Mouse (Mus musculus): ENCODE measurements at regions not wholly inside any gene's neighbourhood (a gene's known extent, or its start where the extent isn't known, plus 50 kb on each side); places are given as distances from the start of the nearest gene placed in this dataset.

DNA sequence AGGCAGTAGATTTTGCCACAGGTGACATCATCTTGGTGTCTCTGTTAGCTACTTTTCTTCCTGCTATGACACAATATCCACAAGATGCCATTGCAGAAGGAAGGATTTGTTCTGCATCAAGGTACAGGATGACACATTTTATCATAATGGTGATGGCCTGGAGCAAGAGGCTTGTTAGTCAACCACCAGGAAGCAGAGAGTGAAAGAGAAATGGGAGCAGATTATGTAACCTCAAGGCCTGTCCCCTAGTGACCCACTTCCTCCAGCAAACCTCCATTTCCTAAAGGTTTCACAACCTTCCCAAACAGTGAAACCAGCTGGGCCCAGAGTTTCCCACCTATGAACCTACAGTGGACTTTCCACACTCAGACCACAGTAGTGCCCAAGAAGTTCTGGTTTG, 640.3 kb downstream of the Zfp706 start:
- no peak overlapping the region for H3K4me3 ChIP-seq (ENCODE audit: low read depth, low read length)
- H3K9me3 ChIP-seq (ENCODE audit: low read length) = no peaks in the 10 kb centered on the region
- TF ChIP-seq CTCF (IDR thresholded peaks at IDR 0.05) = no peak
- H3K9ac ChIP-seq (replicated peaks; ENCODE audit: low read length, poor library complexity, severe bottlenecking) = no peak overlapping the region
- H3K4me2 ChIP-seq (ENCODE audit: low read depth, low read length, poor library complexity, severe bottlenecking) = no peak overlapping the region
- DNase-seq (ENCODE audit: low spot score) (no peak), ATAC-seq (ENCODE audit: low FRiP score) (no peak)
- no peaks in the 10 kb centered on the region for H3K4me1 ChIP-seq (ENCODE audit: insufficient read depth, low read length)
- no peak overlapping the region for H3K27ac ChIP-seq (ENCODE audit: low read depth, low read length)
- no peaks in the 10 kb centered on the region for H3K36me3 ChIP-seq (ENCODE audit: insufficient read depth, low read length)
- H3K27me3 ChIP-seq (ENCODE audit: insufficient read depth, low read length) = no peaks in the 10 kb centered on the region

DNA sequence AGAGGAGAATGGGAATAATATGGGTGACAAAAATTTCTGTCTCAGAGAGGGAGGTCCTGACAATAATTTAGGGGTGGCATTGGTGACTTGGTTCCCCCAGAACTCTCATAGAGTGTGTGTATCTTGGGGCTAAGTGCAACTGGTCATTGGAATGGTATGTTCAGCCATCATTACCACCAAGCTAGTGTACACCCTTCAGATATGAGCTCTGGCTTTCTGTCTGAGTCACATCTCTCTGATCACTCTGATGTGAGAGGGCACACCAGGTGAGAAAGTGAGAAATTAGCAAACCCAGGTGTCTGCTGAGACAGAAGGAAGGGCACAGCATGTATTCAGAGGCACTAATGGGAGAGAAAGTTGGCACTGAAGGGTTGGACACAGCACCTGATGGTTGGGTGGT, 642.8 kb downstream of the Zfp706 start:
- Histone ChIP-seq H3K4me2 (ENCODE audit: low read depth, low read length, poor library complexity, severe bottlenecking) (no peak overlapping the region), H3K36me3 (ENCODE audit: insufficient read depth, low read length) (no peaks in the 10 kb centered on the region), H3K27ac (ENCODE audit: low read depth, low read length) (no peak overlapping the region), H3K4me1 (ENCODE audit: insufficient read depth, low read length) (no peaks in the 10 kb centered on the region), H3K9ac (replicated peaks; ENCODE audit: low read length, poor library complexity, severe bottlenecking) (no peak overlapping the region), H3K27me3 (ENCODE audit: insufficient read depth, low read length) (no peaks in the 10 kb centered on the region), H3K4me3 (ENCODE audit: low read depth, low read length) (no peak overlapping the region), H3K9me3 (ENCODE audit: low read length) (no peaks in the 10 kb centered on the region)
- TF ChIP-seq CTCF (IDR thresholded peaks at IDR 0.05) = no peak
- no peak for DNase-seq (ENCODE audit: low spot score)
- ATAC-seq (ENCODE audit: low FRiP score) = no peak

DNA sequence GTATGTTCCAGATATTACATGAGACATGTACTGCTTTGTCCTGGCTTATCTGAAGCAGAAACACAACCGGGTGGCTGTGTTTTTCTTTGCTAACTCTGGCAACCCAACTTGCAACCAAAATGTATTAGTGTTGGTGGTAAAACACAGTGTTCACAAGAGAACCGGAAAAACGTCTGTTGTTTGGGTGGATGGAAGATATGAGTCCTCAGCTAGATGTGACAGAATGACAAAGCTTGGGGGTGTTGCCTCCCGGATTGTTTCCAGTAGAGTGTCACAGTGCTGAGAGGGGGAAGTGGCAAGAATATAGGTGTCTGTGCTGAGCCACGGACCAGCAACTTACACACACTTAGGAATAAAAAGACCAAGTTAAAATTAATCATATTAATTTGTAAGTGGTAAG, 643.5 kb downstream of the Zfp706 start:
- H3K36me3 ChIP-seq (ENCODE audit: insufficient read depth, low read length) = no peaks in the 10 kb centered on the region

DNA sequence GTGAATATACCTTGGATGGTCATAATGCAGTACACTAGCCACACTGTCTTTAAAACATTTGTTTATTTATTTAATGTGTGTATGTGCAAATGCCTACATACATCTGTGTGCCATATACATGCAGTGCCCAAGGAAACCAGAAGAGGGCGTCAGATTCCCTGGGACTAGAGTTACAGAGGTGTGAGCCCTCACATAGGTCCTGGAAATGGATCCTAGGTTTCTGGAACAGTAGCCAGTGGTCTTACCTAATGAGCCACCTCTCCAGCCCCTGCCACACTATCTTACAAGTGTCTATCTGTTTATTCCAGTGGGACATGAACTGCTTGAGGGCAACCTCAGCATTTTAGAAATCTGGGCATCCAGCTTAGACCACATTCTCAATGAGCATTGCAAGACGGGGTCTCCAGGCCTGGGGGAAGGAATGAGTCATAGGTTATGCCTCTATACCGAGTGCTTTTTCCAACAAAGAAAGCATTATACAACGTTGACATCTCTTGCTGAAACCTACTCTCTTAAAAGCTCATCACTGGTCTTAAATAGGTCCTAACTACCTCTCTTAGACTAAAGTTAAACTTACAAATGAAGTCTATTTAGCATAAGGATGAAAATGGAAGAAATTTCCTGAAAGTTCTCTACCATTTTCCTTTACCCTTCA, 644.5 kb downstream of the Zfp706 start:
- H3K9ac ChIP-seq (replicated peaks; ENCODE audit: low read length, poor library complexity, severe bottlenecking) = no peak overlapping the region
- ATAC-seq (ENCODE audit: low FRiP score) = no peak
- H3K4me3 ChIP-seq (ENCODE audit: low read depth, low read length) = no peak overlapping the region
- peak; percentile 13; the same call in 1 of the 2 replicates for TF ChIP-seq CTCF (IDR thresholded peaks at IDR 0.05)
- H3K4me2 ChIP-seq (ENCODE audit: low read depth, low read length, poor library complexity, severe bottlenecking) = no peak overlapping the region
- H3K4me1 ChIP-seq (ENCODE audit: insufficient read depth, low read length) = no peaks in the 10 kb centered on the region
- H3K36me3 ChIP-seq (ENCODE audit: insufficient read depth, low read length) = no peaks in the 10 kb centered on the region
- WGBS = 69% methylated on average over 4 of the region's 4 CpGs
- no peaks in the 10 kb centered on the region for H3K9me3 ChIP-seq (ENCODE audit: low read length)
- no peak overlapping the region for H3K27ac ChIP-seq (ENCODE audit: low read depth, low read length)
- H3K27me3 ChIP-seq (ENCODE audit: insufficient read depth, low read length) = no peaks in the 10 kb centered on the region
- DNase-seq (ENCODE audit: low spot score) = no peak

More for the DNA sequence above, 643.5 kb downstream of the Zfp706 start:
- Histone ChIP-seq H3K4me3 (ENCODE audit: low read depth, low read length) (no peak overlapping the region), H3K27ac (ENCODE audit: low read depth, low read length) (no peak overlapping the region), H3K4me1 (ENCODE audit: insufficient read depth, low read length) (no peaks in the 10 kb centered on the region), H3K4me2 (ENCODE audit: low read depth, low read length, poor library complexity, severe bottlenecking) (no peak overlapping the region), H3K27me3 (ENCODE audit: insufficient read depth, low read length) (no peaks in the 10 kb centered on the region), H3K9me3 (ENCODE audit: low read length) (no peaks in the 10 kb centered on the region), H3K9ac (replicated peaks; ENCODE audit: low read length, poor library complexity, severe bottlenecking) (no peak overlapping the region)
- DNase-seq (ENCODE audit: low spot score) = no peak
- ATAC-seq (ENCODE audit: low FRiP score) = no peak
- 83% methylated on average over 5 of the region's 5 CpGs for WGBS
- no peak for TF ChIP-seq CTCF (IDR thresholded peaks at IDR 0.05)

DNA sequence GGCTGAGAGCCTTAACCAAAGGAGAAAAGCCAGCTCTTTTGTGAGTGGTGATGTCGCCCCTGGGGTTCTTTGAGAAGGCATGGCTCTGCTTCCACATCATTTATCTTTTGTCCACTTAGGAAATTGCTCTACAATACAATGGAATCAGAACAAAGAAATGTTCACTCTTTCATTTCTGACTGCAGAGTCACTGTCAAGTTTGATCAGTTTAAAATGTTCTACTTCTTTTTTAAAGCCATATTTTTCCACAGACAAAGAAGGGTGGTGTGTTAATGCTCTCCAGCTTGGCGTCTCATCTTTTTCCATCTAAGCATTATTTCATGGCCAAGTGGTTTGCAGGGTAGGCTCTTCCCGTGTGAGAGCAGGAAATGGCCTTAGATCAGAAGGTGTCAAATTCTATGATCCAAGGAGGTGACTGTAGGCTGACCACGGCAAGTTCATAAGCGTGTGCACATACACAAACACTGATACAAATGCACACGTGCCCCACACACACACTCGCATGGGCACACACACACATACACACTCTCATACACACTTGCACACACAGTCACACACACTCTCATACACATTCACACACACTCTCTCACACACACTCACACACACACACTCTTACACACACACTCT, 645.9 kb downstream of the Zfp706 start:
- no peak overlapping the region for H3K27ac ChIP-seq (ENCODE audit: low read depth, low read length)
- no peak overlapping the region for H3K4me3 ChIP-seq (ENCODE audit: low read depth, low read length)
- H3K4me1 ChIP-seq (ENCODE audit: insufficient read depth, low read length) = no peaks in the 10 kb centered on the region
- H3K36me3 ChIP-seq (ENCODE audit: insufficient read depth, low read length) = no peaks in the 10 kb centered on the region
- no peaks in the 10 kb centered on the region for H3K9me3 ChIP-seq (ENCODE audit: low read length)
- DNase-seq (ENCODE audit: low spot score) (peak; percentile 27), ATAC-seq (ENCODE audit: low FRiP score) (no peak)
- no peak overlapping the region for H3K4me2 ChIP-seq (ENCODE audit: low read depth, low read length, poor library complexity, severe bottlenecking)
- H3K9ac ChIP-seq (replicated peaks; ENCODE audit: low read length, poor library complexity, severe bottlenecking) = no peak overlapping the region
- no peaks in the 10 kb centered on the region for H3K27me3 ChIP-seq (ENCODE audit: insufficient read depth, low read length)
- no peak for TF ChIP-seq CTCF (IDR thresholded peaks at IDR 0.05)
- 48% methylated on average over 7 of the region's 7 CpGs for WGBS

DNA sequence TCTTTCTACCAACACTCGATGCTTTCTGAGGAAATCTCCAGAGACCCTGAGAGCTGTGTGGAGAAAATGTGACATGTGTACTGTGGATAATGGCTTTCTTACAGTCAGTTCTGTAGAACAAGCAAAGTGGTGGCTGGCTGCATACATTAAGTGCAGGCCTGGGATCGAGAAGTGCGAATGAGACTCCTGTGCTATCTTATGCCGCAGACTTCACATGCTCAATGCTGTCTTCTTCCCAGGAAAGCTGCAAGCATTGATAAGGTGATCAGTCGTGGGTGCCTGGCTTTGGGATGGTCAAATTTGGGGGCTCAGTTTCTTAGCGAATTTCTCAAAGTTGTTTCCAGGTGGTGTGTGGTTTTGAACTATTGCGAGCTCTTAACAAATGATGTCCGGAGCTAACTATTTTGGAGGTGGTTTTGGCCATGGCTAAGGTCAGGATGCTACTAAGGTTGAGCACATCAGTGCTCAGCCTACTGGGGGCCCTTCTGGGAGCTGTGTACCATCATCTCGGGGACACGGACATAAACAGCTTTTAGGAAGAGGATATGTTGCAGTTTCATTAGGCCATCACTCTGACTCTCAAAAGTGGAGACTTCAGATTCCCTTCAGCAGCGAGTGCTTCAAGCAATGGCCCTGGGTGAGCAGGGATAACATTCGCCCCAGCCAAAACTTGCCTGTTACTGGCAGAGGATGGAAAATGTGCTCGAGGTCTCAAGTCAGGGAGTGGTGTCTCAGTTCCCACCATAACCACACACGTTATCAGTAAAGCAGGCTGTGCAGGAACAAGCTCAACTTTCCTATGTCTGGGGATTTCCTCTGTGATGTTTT, 646.7 kb downstream of the Zfp706 start:
- no peaks in the 10 kb centered on the region for H3K9me3 ChIP-seq (ENCODE audit: low read length)
- no peaks in the 10 kb centered on the region for H3K27me3 ChIP-seq (ENCODE audit: insufficient read depth, low read length)
- H3K27ac ChIP-seq (ENCODE audit: low read depth, low read length) = no peak overlapping the region
- no peaks in the 10 kb centered on the region for H3K36me3 ChIP-seq (ENCODE audit: insufficient read depth, low read length)
- H3K4me2 ChIP-seq (ENCODE audit: low read depth, low read length, poor library complexity, severe bottlenecking) = no peak overlapping the region
- WGBS = 63% methylated on average over 14 of the region's 14 CpGs
- no peak overlapping the region for H3K4me3 ChIP-seq (ENCODE audit: low read depth, low read length)
- no peak for ATAC-seq (ENCODE audit: low FRiP score)
- no peaks in the 10 kb centered on the region for H3K4me1 ChIP-seq (ENCODE audit: insufficient read depth, low read length)
- no peak for DNase-seq (ENCODE audit: low spot score)
- TF ChIP-seq CTCF (IDR thresholded peaks at IDR 0.05) = no peak
- H3K9ac ChIP-seq (replicated peaks; ENCODE audit: low read length, poor library complexity, severe bottlenecking) = no peak overlapping the region

Data from midbrain, postnatal 0 days (tissue).